Mouse (Mus musculus) Patski (cell line): ENCODE measurements around the gene Sun1. TPM values are rescaled to one million over a fixed set of nuclear protein-coding genes. Genes with fewer than 3 reads are reported as not detected.

Experiments used
- ATAC-seq: fragments of 100-300 bp; one replicate; pipeline ENCODE4 v1.8.0; 2021
- CTCF ChIA-PET: fragments of 350-600 bp; sonication (Branson Sonifier 250); formaldehyde crosslinking; loops from one replicate; lab custom pipeline; 2022; ENCODE audit warnings: inconsistent platforms; lab: Charles Lee
- POLR2A ChIA-PET: fragments of 350-600 bp; sonication (Branson Sonifier 250); formaldehyde crosslinking; loops from one replicate; lab custom pipeline; 2022; ENCODE audit warnings: antibody characterized with exemption, inconsistent platforms; lab: Charles Lee
- DNase-seq: peaks from one replicate; pipeline ENCODE4 v3.0.0-alpha.2; 2011; ENCODE audit warnings: low read depth, low spot score
- H3K27me3 ChIP-seq: fragments of 371-371 bp; one replicate; pipeline ENCODE4 v1.5.1; 2021
- CTCF ChIP-seq: fragments of 100-300 bp; IDR thresholded peaks from one replicate; pipeline ENCODE4 v1.5.1; 2021
- in situ Hi-C: fragments of 300-500 bp; cut with MboI; formaldehyde crosslinking; loops from 3 replicates; pipeline ENCODE4 v1.11.1; 2018; ENCODE audit warnings: low pct_unique_long_range_greater_than_20kb, mixed read lengths
- polyA plus RNA-seq: library from polyadenylated mRNA; unstranded; gene quantifications from one replicate; pipeline ENCODE4 v1.2.3, GENCODE M21; 2021

The Sun1 gene
- polyA plus RNA-seq, 1 experiment from 2014 or later: 107 TPM

DNA sequence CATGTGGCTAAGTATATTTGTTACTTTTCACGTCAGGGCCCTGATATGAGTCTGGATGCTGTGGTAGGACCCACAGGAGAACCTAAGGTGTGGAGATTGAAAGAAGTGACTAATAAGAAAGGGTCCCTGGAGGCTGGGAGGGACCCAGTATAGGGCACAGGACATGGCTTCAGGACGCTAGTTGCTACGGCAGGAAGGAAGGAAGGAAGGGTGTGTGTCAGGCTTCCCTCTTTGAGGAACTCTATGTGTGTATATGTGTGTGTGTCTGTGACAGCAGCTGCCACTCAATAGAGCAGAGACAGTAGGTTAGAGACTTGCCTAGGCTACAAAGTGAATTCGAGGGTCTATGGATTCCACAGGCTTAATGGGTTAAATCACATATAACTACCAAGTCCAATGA is 20.2 kb downstream of the Sun1 start:
- in situ Hi-C loops: no loop called here
- H3K27me3 ChIP-seq: no peaks in the 10 kb centered on the region
- ATAC-seq (no peak), DNase-seq (no peak)
- TF ChIP-seq CTCF: no peak
- CTCF ChIA-PET: interaction anchor here (0.7 to 1.6 kb wide), 2 partner anchors 10 to 34 kb away, joined by 3 to 5 read pairs; no protein-coding TSS in a partner anchor
- POLR2A ChIA-PET: no interaction called here

DNA sequence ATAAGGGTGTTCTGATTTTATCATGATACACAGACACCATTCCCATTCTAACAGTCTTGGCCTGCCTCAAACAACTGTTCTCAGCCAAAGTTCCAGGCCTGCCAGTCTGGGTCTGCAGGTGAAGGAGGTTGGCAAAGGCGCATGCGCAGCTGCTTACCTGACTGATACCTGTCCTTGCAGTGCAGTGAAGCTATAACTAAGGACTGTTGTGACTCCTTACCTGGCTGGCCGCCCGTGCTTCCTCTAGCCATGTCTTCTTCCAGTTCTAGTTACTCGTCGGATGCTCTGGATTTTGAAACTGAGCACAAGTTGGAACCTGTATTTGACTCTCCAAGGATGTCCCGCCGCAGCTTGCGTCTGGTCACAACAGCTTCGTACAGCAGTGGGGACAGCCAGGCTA is 22.9 kb downstream of the Sun1 start:
- in situ Hi-C loops: no loop called here
- TF ChIP-seq CTCF: no peak

DNA sequence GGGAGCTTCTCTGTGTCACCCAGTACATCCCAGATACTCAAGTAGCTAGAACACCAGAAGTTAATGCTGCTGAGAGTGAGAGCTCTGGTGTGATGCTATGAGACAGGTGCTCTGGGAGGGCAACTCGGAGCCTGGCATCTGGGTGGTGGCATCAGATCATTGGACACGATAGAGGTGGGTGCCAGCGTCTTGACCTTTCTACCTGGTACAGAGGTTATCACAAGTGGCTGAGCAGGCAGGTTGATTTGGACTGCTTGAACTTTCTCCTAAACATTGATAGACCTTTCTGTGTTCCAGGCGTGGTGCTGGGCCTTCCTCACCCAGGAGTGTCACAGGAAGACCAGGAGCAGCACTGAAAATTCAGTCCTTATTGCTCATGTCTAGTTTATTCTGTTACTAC is 26.8 kb downstream of the Sun1 start:
- H3K27me3 ChIP-seq: no peaks in the 10 kb centered on the region
- DNase-seq: no peak
- TF ChIP-seq CTCF: no peak
- POLR2A ChIA-PET: interaction anchor here (0.8 to 1.3 kb wide), 3 partner anchors 11 to 27 kb away, joined by 3 to 6 read pairs (median 3); partner anchors contain the start of gene Sun1
- ATAC-seq: no peak
- in situ Hi-C loops: no loop called here
- CTCF ChIA-PET: interaction anchor here (1.2 to 1.6 kb wide), 3 partner anchors 10 to 52 kb away, joined by 3 to 4 read pairs (median 4); no protein-coding TSS in a partner anchor

More for the DNA sequence above, 22.9 kb downstream of the Sun1 start:
- no peaks in the 10 kb centered on the region for H3K27me3 ChIP-seq
- CTCF ChIA-PET: interaction anchor here (0.9 to 2.7 kb wide), 2 partner anchors 14 to 15 kb away, joined by 3 to 10 read pairs; no protein-coding TSS in a partner anchor
- POLR2A ChIA-PET: interaction anchor here (1.4 kb wide), 1 partner anchor 9 kb away, joined by 4 read pairs; no protein-coding TSS in a partner anchor
- DNase-seq: no peak
- ATAC-seq: no peak

DNA sequence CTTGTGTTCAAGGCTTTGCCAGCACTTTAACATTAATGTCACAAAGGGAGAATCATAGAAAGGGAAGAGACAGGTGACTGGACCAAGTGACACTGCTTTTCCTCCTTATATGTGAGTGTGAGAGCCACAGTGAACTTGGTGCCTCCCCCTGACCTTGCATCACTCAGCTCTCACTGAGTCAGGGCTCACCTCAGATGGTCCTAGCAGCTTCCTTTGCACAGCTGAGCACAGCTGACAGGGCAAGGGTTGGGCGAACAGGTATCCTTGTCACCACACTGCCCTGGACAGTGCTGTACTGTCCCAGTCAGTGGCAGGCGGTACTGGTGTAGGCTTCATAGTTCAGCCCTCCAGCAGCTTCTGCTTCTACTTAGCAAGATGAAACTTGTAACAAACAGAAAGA is 27.2 kb downstream of the Sun1 start:
- ChIA-PET POLR2A (interaction anchor here (0.8 to 1.3 kb wide), 3 partner anchors 10 to 27 kb away, joined by 3 read pairs; partner anchors contain the start of gene Sun1), CTCF (interaction anchor here (1.2 to 1.6 kb wide), 4 partner anchors 11 to 52 kb away, joined by 3 to 4 read pairs (median 4); no protein-coding TSS in a partner anchor)
- H3K27me3 ChIP-seq: no peaks in the 10 kb centered on the region
- DNase-seq (no peak), ATAC-seq (no peak)
- in situ Hi-C loops: no loop called here
- no peak for TF ChIP-seq CTCF

DNA sequence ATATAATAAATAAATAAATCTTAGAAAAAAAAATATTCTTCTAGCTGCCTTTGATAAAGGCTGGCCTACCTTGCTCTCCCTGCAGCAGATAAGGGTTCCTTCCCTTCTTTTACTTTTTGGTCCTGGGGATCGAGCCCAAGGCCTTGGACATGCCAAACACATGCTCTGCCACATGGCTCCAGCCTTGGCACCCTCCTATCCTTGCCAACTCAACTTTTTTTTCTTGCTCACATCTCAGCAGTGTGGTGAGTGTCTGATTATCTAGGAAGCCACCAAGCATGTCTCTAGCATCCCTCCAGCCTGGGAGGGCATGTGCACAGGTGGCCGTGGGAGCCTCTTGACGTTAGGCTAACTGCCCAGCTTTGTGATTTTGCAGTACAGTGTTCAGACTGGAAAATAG is 27.9 kb downstream of the Sun1 start:
- no peaks in the 10 kb centered on the region for H3K27me3 ChIP-seq
- CTCF ChIA-PET: interaction anchor here (1.2 to 1.3 kb wide), 2 partner anchors 10 to 13 kb away, joined by 3 read pairs; no protein-coding TSS in a partner anchor
- in situ Hi-C loops: no loop called here
- DNase-seq (no peak), ATAC-seq (no peak)
- no peak for TF ChIP-seq CTCF
- POLR2A ChIA-PET: interaction anchor here (0.8 kb wide), 2 partner anchors 9 to 12 kb away, joined by 3 read pairs; no protein-coding TSS in a partner anchor

DNA sequence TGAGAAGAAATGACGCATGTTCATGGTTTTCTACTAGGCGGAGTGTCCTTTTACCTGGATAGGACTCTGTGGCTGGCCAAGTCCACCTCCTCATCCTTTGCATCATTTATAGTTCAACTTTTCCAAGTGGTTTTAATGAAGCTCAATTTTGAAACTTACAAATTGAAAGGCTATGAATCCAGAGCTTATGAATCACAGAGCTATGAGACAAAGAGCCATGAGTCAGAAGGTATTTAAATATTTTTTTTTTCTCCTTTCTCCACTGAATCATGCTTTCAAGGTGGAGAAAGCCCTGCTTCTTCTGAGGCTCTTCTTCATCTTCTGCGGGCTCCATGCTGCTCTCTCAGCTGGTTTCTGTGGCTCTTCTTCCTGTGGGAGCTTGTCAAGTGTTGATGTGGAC is 29.3 kb downstream of the Sun1 start:
- CTCF ChIA-PET: interaction anchor here (1.0 kb wide), 1 partner anchor 13 kb away, joined by 3 read pairs; no protein-coding TSS in a partner anchor
- no peak for ATAC-seq
- in situ Hi-C loops: no loop called here

DNA sequence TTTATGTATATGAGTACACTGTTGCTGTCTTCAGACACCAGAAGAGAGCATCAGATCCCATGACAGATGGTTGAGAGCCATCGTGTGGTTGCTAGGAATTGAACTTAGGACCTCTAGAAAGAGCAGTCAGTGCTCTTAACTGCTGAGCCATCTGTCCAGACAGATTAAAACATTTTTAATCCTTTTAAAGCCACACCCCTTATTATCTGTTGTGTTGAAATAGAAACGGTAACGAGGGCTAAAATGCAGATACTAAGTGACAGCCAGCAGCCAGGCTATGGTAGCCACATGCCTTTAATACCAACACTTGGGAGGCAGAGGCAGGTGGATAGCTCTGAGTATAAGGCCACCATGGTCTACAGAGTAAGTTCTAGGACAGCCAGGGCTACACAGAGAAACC is 31.6 kb downstream of the Sun1 start:
- POLR2A ChIA-PET: no interaction called here
- TF ChIP-seq CTCF: no peak
- no peaks in the 10 kb centered on the region for H3K27me3 ChIP-seq
- ATAC-seq (no peak), DNase-seq (no peak)
- CTCF ChIA-PET: no interaction called here
- in situ Hi-C loops: no loop called here

More for the DNA sequence above, 29.3 kb downstream of the Sun1 start:
- DNase-seq: no peak
- POLR2A ChIA-PET: no interaction called here
- no peak for TF ChIP-seq CTCF
- H3K27me3 ChIP-seq: no peaks in the 10 kb centered on the region

DNA sequence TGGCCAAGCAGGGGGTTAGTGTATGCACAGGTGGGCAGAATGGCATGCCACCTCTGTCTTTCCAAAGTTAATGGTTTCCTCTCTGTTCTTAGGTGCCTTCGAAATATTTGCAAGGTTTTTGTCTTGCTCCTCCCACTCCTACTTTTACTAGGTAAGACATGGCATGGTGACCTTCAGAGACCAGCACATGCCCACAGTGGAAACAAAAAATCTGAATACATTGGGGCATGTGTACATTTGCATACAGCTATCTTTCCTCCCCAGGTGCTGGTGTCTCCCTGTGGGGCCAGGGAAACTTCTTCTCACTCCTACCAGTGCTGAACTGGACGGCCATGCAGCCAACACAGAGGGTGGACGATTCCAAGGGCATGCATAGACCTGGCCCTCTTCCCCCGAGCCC is 34.0 kb downstream of the Sun1 start:
- DNase-seq (no peak), ATAC-seq (no peak)
- in situ Hi-C loops: no loop called here
- no peak for TF ChIP-seq CTCF
- no peaks in the 10 kb centered on the region for H3K27me3 ChIP-seq
- POLR2A ChIA-PET: interaction anchor here (0.6 to 0.9 kb wide), 2 partner anchors 17 to 44 kb away, joined by 3 read pairs; no protein-coding TSS in a partner anchor
- CTCF ChIA-PET: interaction anchor here (1.1 to 1.6 kb wide), 2 partner anchors 12 to 48 kb away, joined by 3 to 4 read pairs; no protein-coding TSS in a partner anchor

DNA sequence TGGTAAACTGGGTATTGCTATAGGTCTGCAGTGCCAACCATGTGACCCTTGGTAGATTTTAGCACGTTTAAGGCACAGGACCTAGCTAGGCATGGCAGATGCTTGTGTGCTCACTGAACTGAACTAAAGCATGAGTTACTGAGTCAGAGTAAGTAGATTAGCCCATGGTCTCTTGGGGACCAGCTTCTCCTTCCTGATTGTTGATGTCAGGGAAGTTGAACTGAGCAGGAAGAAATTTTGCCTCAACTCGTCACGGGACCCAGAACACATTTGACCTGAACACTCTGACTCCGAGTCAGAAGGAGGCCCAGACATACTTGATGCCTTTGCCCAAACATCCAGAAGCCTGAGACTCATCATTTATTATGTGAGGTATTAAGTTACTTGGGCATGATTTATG is 37.0 kb downstream of the Sun1 start:
- ChIA-PET POLR2A (interaction anchor here (0.6 to 1.0 kb wide), 2 partner anchors 9 to 38 kb away, joined by 3 to 4 read pairs; no protein-coding TSS in a partner anchor), CTCF (interaction anchor here (1.1 to 3.1 kb wide), 2 partner anchors 14 to 15 kb away, joined by 4 to 10 read pairs; partner anchors contain the start of gene Get4)
- DNase-seq (no peak), ATAC-seq (peak; percentile 47)
- in situ Hi-C loops: no loop called here
- H3K27me3 ChIP-seq: no peaks in the 10 kb centered on the region
- TF ChIP-seq CTCF: no peak

DNA sequence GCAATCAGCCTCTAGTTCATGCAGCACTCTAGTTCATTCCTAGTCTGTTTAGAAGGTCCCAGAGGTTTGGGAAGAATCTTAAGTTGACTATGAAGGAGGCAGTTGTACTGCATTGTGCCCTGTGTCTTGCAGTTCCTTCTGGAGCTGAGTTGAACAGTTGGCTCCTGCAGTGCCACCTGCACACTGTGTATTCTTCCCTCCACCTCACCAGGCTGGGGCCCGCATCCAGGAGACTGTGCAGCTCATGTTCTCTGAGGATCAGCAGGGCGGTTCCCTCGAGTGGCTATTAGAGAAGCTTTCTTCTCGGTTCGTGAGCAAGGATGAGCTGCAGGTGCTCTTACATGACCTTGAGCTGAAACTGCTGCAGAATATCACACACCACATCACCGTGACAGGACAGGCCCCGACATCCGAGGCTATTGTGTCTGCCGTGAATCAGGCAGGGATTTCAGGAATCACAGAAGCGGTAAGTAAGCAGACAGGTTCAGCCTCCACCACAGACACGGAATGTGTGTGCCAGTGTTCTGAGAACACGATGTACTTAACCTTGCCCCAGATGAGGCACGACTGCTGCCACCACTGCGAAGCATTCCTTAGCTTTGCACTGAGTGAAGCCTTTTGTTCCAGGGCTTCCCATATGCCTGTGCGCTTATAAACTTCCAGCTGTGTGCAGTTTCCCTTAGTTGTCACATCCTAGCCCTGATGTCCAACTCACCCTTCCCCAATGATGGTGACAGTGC is 40.8 kb downstream of the Sun1 start:
- no peak for TF ChIP-seq CTCF
- in situ Hi-C loops: no loop called here
- ChIA-PET CTCF (interaction anchor here (1.1 kb wide), 1 partner anchor 13 kb away, joined by 3 read pairs; no protein-coding TSS in a partner anchor), POLR2A (no interaction called here)
- H3K27me3 ChIP-seq: no peaks in the 10 kb centered on the region
- no peak for DNase-seq
- no peak for ATAC-seq
